Mouse (Mus musculus): Measurements from ENCODE around the gene Ank.
"Not testable (repeated sequence)": the region's sequence is repeated elsewhere in the genome, so short reads cannot be mapped to it uniquely, and the experiment has no call there.

DNA sequence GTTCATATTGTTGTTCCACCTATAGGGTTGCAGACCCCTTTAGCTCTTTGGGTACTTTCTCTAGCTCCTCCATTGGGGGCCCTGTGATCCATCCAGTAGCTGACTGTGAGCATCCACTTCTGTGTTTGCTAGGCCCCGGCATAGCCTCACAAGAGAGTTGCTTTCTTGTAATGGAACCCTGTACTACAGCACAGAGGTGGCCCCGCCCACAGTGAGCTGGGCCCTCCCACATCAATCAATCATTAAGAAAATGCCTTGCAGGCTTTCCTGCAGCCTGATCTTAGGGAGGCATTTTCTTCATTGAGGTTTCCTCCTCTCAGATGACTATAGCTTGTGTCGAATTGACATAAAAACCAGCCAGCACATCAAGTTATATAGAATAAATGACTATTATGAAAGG is 3.9 kb downstream of the Ank start:
- not testable (repeated sequence) for TF ChIP-seq CTCF (IDR thresholded peaks at IDR 0.05; ENCODE audit: borderline replicate concordance, control insufficient read depth, extremely low read depth, insufficient read depth, low read length, poor library complexity); POLR2A (IDR thresholded peaks at IDR 0.05; ENCODE audit: control insufficient read depth, extremely low read depth, insufficient read depth, low read length, poor library complexity)
